Mouse (Mus musculus) CD8-positive naive resting alpha-beta T cell, adult 2 months (primary cell): ENCODE results near the gene Vmn1r175.
"Not testable (repeated sequence)": the region's sequence is repeated elsewhere in the genome, so short reads cannot be mapped to it uniquely, and the experiment has no call there.

Experiments
- DNase-seq, 2 experiments: peaks; one replicate each; pipeline ENCODE4 v3.0.0; 2022; ENCODE audit warnings: low read depth in 2 of 2, low spot score in 2 of 2

Vmn1r175 gene

GRCm38 (mm10) chr7:23810543-23810942, at the start of gene Vmn1r175:
Gene Vmn1r175, minus strand, starts transcription at chr7:23810643.
- DNase-seq: not testable (repeated sequence)

GRCm38 (mm10) chr7:23837272-23837671, 26.8 kb upstream of the Vmn1r175 start, which contains the start of gene Vmn1r176:
Gene Vmn1r176, minus strand, starts transcription at chr7:23837372.
- DNase-seq: not testable (repeated sequence)

- no peak for DNase-seq
Observed at GRCm38 (mm10) chr7:23784526-23784925, 25.9 kb downstream of the Vmn1r175 start.
